Mouse (Mus musculus) 3T3-L1 (cell line): ENCODE results near the gene H2-Q1.
A peak's percentile ranks its signal among the peaks of the same experiment; 100 is the strongest.
"Not testable (repeated sequence)": the region's sequence is repeated elsewhere in the genome, so short reads cannot be mapped to it uniquely, and the experiment has no call there.

Source experiments
- DNase-seq: peaks from one replicate; pipeline ENCODE4 v3.0.0-alpha.2; 2015; ENCODE audit warnings: low read depth, low spot score

Gene H2-Q1

GRCm38 (mm10) chr17:35320327-35321081 lies at the start of gene H2-Q1:
Gene H2-Q1, plus strand, starts transcription at chr17:35320405.
- DNase-seq = no peak

GRCm38 (mm10) chr17:35272249-35272648 lies 48.0 kb upstream of the H2-Q1 start:
- DNase-seq = no peak

- DNase-seq = peak; percentile 92
These were observed 45.4 kb upstream of the H2-Q1 start for GRCm38 (mm10) chr17:35274770-35275169.

- DNase-seq = no peak
These were observed 43.8 kb upstream of the H2-Q1 start for GRCm38 (mm10) chr17:35276304-35276864.

GRCm38 (mm10) chr17:35278049-35278448 lies 42.2 kb upstream of the H2-Q1 start:
- DNase-seq = no peak

GRCm38 (mm10) chr17:35278957-35279688 lies 41.1 kb upstream of the H2-Q1 start:
- DNase-seq = no peak

GRCm38 (mm10) chr17:35280276-35280675 lies 39.9 kb upstream of the H2-Q1 start:
- DNase-seq = no peak

GRCm38 (mm10) chr17:35285431-35285830 lies 34.8 kb upstream of the H2-Q1 start:
- no peak for DNase-seq

- peak; percentile 78 for DNase-seq
These were observed 24.4 kb upstream of the H2-Q1 start for GRCm38 (mm10) chr17:35295796-35296195.

- DNase-seq = not testable (repeated sequence)
These were observed 19.8 kb upstream of the H2-Q1 start for GRCm38 (mm10) chr17:35300261-35300945.

GRCm38 (mm10) chr17:35301645-35302258 lies 18.5 kb upstream of the H2-Q1 start:
- peak; percentile 95 for DNase-seq

GRCm38 (mm10) chr17:35303271-35303670 lies 16.9 kb upstream of the H2-Q1 start:
- DNase-seq = no peak

- DNase-seq = no peak
These were observed 16.4 kb upstream of the H2-Q1 start for GRCm38 (mm10) chr17:35303756-35304350.

GRCm38 (mm10) chr17:35304478-35304877 lies 15.7 kb upstream of the H2-Q1 start:
- no peak for DNase-seq

GRCm38 (mm10) chr17:35304921-35305320 lies 15.3 kb upstream of the H2-Q1 start:
- DNase-seq = not testable (repeated sequence)

GRCm38 (mm10) chr17:35318671-35319070 lies 1.5 kb upstream of the H2-Q1 start:
- DNase-seq = no peak

GRCm38 (mm10) chr17:35325124-35325523 lies 4.9 kb downstream of the H2-Q1 start:
- DNase-seq = not testable (repeated sequence)

GRCm38 (mm10) chr17:35326000-35326399 lies 5.8 kb downstream of the H2-Q1 start:
- not testable (repeated sequence) for DNase-seq

- not testable (repeated sequence) for DNase-seq
These were observed 9.5 kb downstream of the H2-Q1 start for GRCm38 (mm10) chr17:35329714-35330113.

GRCm38 (mm10) chr17:35331546-35331945 lies 11.3 kb downstream of the H2-Q1 start:
- not testable (repeated sequence) for DNase-seq

GRCm38 (mm10) chr17:35342071-35342671 lies 22.0 kb downstream of the H2-Q1 start, which contains the start of gene H2-Q2:
Gene H2-Q2, plus strand, starts transcription at chr17:35342242.
- DNase-seq = no peak
